Mouse (Mus musculus) bone marrow macrophage, adult 2 months (primary cell): ENCODE measurements around the gene Xntrpc.
A peak's percentile ranks its signal among the peaks of the same experiment; 100 is the strongest.

ENCODE experiments used
- CTCF ChIP-seq: IDR thresholded peaks from 2 replicates; pipeline ENCODE4 v1.5.1; 2012; ENCODE audit warnings: low read depth, mild to moderate bottlenecking, low read length, moderate library complexity
- POLR2A ChIP-seq: IDR thresholded peaks from 2 replicates; pipeline ENCODE4 v1.6.1; 2012; ENCODE audit warnings: mild to moderate bottlenecking, low read depth, low read length, borderline replicate concordance

- TF ChIP-seq CTCF (peak; percentile 52), POLR2A (no peak)
These were observed 11.3 kb downstream of the Xntrpc start for GRCm38 (mm10) chr7:102076714-102077296.
